Mouse (Mus musculus): ENCODE results near the gene Qrich2.

The Qrich2 gene

DNA sequence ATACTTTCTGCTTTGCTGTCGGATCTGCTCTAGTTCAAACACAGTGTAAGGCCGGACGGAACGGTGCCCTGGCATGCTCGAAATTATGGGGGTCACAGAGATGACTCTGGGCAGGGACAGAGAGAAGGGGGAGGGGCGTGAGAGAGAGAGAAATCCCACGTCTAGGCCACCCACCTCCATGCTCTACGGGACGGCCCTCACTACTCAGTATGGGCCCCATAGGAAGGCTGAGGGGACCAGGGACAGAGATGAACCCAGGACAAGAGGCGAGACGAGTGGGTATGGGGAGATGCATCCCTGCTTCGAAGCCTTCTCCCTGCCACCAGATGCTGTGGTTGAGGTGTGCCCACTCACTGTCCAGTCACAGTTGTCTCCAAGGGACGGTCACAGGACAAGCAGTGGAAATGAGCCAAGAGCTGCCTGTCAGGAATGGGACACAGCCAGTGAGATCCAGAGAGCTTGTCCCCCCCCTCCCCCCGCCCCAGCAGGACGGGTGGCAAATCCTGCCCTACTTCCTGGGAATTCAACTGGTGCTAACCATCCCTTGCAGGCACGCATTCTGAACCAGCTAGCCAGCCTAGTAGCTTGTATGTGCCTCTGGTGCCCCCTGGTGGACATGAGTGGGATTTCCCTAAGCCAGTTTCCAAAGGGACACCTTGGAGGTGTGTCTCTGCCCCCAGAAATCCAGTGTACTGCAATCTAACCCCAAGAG is 20.3 kb downstream of the Qrich2 start:
- peak; percentile 94 to 95 for DNase-seq (ENCODE audit: low spot score in 2 of 2)

- no peak for DNase-seq (ENCODE audit: low spot score in 2 of 2)
Observed at GRCm38 (mm10) chr11:116443935-116444334, 22.1 kb downstream of the Qrich2 start.

GRCm38 (mm10) chr11:116443311-116443710 is 22.7 kb downstream of the Qrich2 start:
- no peak for DNase-seq (ENCODE audit: low spot score in 2 of 2)

DNA sequence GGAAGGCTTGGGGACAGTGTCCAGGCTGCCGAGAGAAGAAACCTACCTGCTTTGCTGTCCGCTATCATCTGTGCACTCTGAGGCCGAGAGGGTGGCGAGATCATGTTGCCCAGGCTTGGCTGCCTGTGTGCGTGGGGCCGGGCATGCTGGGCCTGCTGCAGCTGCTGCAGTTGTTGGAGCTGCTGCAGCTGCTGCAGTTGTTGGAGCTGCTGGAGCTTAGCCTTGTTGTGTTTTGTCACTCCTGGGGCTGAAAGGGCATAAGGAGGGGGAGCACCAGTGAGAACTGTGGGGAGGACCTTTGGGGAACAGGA is 23.2 kb downstream of the Qrich2 start:
- no peak for DNase-seq (ENCODE audit: low spot score in 2 of 2)

GRCm38 (mm10) chr11:116442129-116442866 is 23.7 kb downstream of the Qrich2 start:
- DNase-seq (ENCODE audit: low spot score in 2 of 2): no peak

- no peak for DNase-seq (ENCODE audit: low spot score in 2 of 2)
Observed at GRCm38 (mm10) chr11:116440408-116441068, 25.5 kb downstream of the Qrich2 start.

DNA sequence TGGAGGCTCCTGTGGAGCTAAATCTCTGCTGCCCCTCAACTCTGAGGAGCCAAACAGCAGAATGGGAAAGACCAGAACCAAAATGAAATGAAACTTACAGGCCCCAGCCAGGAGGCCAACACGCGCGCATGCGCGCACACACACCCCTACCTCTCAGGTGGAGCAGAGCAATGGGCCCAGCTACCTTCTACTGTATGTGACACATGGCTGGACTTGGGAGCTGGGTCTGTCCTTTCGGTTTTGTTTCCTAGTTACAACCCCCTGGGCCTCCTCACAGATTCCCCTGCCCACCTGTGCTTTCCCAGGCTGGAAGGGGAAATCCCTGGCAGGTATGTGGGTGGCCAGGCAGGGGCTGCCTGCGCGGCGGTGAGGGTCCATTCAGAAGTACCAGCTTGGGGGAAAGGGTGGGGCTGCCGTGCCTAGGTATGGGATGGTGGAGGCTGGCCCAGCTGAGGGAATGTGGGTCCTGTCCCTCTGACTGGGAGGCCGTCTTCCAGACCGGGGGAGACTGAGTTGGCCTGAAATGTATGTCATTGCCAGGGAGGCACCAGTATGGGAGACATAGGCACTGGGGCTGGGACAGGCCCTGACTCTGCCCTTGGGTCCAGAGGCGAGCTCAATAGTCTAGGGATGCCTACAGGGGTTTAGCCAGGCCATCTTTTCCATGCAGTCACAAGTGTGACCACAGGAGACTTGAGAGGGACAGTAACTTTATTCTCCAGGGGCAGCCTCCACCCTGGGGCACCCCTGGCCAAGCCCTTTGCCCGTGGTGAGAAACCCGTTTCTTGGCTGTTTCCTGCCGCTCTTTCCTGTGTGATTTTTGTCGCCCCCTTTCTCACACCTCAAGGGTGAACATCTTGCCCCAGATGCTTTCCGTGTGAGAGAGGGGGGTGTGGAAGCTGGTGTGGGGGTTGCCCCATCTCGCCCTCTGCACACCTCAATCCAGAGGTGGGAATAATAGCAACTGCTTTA is 26.5 kb downstream of the Qrich2 start:
- no peak for DNase-seq (ENCODE audit: low spot score in 2 of 2)

DNA sequence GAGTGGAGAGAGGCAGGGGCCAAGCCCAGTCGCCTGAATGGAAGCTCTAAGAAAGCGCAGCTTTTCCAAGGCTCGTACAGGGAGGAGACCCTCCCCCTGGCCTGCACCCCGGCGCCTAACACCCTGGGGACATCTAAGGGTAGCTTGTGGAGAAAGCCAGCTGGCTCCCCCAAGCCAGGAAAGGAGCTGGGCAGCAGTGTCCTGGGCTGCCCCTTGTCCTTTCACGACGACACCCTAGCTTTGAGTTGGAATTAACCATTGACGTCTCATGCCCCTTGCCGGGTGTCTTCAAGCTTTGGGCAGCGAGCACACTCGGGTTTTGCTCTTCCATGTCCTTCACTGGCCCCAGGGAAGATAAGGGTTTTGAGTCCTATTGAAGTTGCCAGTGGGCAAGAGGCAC is 28.5 kb downstream of the Qrich2 start:
- DNase-seq (ENCODE audit: low spot score in 2 of 2): no peak

DNA sequence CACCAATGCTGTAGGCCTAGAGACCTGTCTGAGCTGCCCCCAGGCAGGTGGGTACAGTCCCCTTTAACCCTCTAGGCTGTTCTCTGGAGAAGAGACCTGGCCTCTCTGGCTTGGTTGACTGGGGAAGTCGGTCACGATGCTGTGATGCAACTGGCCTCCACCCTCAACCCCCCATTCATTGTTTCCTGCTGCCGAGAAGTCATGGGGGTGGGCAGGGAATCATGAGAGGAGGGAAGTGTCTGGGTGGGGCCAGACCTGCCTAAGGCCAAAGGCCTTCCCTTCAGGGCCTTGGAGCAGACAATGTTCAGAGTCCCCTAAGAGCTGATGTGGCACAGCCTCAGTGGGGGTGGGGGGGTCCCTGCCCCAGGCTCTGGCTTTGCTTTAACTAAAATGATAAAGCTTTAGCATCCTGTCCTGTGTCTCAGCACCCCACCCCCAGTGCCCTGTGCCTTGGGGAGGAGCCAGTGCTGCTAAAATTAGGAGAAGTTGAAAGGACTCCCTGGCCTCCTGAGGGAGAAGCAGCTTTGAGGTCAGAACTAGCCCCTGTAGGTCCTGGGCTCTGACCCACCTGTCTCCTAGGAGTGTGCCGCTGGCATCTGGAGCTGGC is 29.2 kb downstream of the Qrich2 start:
- no peak for DNase-seq (ENCODE audit: low spot score in 2 of 2)

DNA sequence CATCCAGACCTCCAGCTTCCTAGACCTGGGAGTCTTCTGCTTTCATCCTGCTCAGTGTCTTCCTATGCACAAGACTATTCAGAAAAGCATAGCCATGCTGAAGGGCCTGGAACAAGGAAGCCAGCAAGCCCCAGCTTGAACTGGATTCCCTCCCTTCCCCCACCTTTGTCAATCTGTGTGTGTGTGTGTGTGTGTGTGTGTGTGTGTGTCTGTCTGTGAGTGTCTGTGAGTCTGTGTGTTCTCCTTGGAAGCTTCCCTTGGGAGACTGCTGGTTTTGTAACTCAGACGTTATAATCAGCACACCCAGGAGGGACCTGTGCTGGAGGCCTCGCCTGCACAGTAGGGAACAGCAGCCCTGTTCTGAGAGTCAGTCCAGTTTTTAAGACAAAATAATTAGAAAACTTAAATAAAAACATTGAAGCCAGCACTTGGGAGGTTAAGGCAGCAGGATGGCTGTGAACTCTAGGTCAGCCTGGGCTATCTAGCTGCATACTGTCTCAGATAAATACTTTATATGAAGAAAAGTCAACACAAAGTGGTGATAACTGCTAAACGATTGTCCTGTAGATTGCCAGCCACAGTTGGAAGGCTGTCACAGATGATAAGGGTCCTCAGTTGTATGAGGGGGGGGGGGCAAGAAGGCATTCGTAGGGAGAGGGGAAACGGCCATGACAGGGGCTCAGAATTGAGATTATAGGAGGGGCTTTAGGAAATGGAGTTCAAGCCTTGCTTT is 29.9 kb downstream of the Qrich2 start:
- no peak for DNase-seq (ENCODE audit: low spot score in 2 of 2)

GRCm38 (mm10) chr11:116434967-116435752 is 30.9 kb downstream of the Qrich2 start:
- DNase-seq (ENCODE audit: low spot score in 2 of 2): no peak

GRCm38 (mm10) chr11:116434287-116434966 is 31.6 kb downstream of the Qrich2 start:
- peak; percentile 50 to 56 for DNase-seq (ENCODE audit: low spot score in 2 of 2)

GRCm38 (mm10) chr11:116433356-116434286 is 32.4 kb downstream of the Qrich2 start, which contains the start of gene Ubald2:
Gene Ubald2, plus strand, starts transcription at chr11:116434094.
- peak; percentile 99 for DNase-seq (ENCODE audit: low spot score in 2 of 2)

- DNase-seq (ENCODE audit: low spot score in 2 of 2): peak; percentile 39 to 70
Observed at GRCm38 (mm10) chr11:116432593-116433355, 33.3 kb downstream of the Qrich2 start.

DNA sequence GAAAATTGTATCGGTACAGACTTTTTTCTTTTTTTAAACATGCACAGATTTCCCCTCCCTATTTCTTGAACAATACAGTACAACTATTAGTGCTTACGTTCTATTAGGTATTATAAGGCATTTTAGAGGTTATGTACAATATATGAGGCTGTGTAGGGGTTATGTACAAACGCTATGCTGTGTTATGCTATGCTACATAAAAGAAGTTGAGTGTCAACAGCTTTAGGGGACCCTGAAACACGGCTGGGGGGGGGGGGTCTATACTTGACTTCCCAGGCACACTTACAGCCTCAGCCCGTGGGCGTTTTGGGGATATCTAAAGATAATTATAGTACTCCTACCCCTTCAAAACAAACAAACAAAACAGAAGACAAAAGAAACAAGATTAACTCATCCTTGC is 33.9 kb downstream of the Qrich2 start:
- DNase-seq (ENCODE audit: low spot score in 2 of 2): no peak

DNA sequence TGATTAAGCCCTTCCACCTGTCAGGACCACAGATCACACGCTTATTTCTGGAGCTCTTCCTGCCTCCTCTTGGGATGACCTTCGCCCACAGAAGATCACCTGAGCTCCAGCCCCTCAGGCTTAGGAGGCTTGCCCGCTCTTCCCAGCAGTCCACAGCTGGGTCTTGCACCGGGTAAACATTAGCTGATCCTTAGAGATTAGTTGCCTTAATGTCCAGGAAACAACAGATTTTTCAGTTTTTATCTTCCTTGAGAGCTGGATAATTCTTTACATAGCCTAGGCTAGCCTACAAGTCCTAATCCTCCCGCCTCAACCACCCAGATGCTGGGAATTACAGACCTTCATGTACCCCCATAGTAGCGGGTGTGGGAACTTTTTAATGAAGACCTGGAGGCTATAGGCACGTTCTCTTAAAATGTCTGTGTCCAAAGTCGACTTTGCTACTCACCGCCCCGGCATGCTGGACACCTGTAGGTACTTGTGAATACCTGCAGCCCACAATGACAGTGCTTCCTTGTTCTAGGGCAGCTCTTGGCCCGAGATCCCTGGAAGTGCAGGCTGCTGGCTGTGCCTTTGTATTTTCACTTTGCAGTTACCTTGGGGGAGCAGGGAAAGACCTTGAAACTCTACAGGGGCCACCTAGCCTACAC is 34.5 kb downstream of the Qrich2 start:
- no peak for DNase-seq (ENCODE audit: low spot score in 2 of 2)

All from frontal cortex, postnatal 36 days (tissue).